Mouse (Mus musculus) layer of hippocampus, postnatal 25 days (tissue): ENCODE results near the gene Cdh20. TPM values are rescaled to one million over a fixed set of nuclear protein-coding genes. Genes with fewer than 3 reads are reported as not detected.

Experiments used
- DNase-seq, 2 experiments: peaks; one replicate each; pipeline ENCODE4 v3.0.0; 2022; ENCODE audit warnings: mixed read lengths in 2 of 2, low spot score in 1 of 2; ENCODE audit errors: extremely low spot score in 1 of 2
- total RNA-seq, 2 experiments: library from RNA; stranded (reverse); gene quantifications; 2 replicates each; pipeline ENCODE4 v1.2.3; 2021

Cdh20 gene
- total RNA-seq, 2 experiments from 2014 or later, result 13.5 to 15.2 TPM

GRCm38 (mm10) chr1:105003786-105004185 lies 235.5 kb downstream of the Cdh20 start:
- no peak for DNase-seq

GRCm38 (mm10) chr1:105012616-105013015 lies 244.3 kb downstream of the Cdh20 start:
- DNase-seq, result no peak

- no peak for DNase-seq
Measured at GRCm38 (mm10) chr1:105013291-105013690, 245.0 kb downstream of the Cdh20 start.

DNA sequence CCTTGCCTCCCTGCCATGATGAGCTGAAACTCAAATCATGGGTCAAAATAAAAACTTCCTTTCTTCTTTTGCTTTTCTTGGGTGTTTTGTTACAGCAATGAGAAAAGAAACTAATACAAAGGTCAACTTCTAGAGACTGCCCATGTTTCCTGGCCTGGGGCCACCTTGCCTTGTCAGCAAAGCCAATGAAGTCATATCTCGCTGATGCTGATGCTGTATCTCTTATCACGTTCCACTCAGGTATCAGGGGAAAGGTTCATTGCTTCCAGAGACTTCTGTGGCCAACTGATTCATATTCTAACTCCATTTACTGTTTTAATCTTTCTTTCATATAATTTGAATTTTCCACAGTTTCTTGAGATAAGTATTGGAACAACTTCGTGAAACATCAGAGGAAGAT lies 273.3 kb downstream of the Cdh20 start:
- no peak for DNase-seq
